Mouse (Mus musculus) neural tube, embryonic 10.5 days (tissue): ENCODE measurements around the gene Lrp5.
"Not testable (repeated sequence)": the region's sequence is repeated elsewhere in the genome, so short reads cannot be mapped to it uniquely, and the experiment has no call there.

Experiments used
- DNase-seq: peaks from one replicate; pipeline ENCODE4 v3.0.0-alpha.2; 2017; ENCODE audit warnings: low spot score; ENCODE audit errors: extremely low spot score

The Lrp5 gene

DNA sequence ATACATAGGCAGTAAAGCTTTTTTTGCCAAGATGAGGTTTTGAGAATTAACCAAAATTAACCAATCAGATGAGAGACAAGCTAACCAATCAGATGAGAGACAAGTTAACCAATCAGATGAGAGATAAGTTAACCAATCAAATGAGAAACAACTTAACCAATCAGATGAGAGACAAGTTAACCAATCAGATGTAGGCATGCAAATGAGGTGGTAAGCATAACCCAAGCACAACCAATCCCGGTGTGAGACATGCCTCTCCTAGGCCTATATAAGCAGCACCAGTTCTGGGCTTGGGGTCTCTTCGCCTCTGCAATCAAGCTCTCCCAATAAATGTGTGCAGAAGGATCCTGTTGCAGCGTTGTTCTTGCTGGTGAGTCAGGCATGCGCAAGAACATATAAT lies 29.3 kb downstream of the Lrp5 start:
- not testable (repeated sequence) for DNase-seq

DNA sequence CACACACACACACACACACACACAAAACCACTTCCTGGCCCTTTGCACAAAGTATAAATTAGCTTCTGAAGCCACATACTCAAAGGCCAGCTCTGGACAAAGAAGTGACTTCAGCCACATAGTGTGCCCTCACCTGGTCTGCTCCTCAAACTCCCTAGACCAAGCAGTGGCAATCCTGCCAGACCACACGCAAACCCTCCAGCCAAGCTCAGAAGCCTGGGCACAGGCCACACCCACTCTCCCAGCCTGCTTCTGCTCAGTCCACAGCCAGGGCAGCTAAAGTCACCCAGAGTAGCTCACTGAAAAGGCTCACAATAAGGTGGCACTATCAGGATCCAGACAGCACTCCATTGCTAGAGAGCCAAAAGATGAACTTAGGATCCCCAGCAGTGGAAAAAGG lies 30.2 kb downstream of the Lrp5 start:
- DNase-seq = no peak

DNA sequence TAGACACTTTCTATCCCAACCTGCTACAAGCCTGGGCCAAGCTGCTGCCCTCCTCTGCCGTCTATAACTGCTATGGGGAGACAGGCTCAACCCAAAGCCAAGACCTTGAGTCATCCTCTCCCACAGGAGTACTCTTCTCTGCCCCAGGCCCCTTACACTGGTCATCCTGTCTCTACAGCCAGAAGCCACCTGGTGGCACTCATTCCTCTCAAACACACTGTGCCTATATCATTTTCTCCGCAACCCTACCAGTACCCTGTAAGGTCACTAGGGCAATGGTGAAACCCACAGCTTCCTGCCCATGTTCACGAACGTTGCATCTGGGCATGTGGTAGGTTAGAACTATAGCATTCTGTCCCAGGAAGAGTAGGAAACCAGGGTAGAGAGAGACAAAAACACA lies 31.4 kb downstream of the Lrp5 start:
- no peak for DNase-seq

DNA sequence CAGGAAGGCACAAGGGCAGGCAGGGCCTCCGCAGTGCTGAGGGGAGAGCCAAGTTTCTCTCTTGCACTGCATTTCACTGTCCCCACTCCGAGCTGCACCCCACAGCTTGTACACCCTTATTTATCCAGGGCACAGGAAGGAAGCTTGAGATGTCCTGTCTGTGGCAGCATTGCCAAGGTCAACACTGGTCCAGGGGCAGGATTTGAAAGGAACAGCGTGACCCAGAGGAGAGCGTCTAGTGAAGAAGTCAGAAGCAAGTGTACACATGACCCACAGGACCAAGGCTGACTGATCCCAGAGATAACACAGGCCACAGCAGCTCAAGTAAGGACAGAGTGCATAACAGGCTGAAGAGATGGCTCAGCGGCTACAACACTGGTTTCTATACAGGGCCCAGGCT lies 32.3 kb downstream of the Lrp5 start:
- DNase-seq = no peak

DNA sequence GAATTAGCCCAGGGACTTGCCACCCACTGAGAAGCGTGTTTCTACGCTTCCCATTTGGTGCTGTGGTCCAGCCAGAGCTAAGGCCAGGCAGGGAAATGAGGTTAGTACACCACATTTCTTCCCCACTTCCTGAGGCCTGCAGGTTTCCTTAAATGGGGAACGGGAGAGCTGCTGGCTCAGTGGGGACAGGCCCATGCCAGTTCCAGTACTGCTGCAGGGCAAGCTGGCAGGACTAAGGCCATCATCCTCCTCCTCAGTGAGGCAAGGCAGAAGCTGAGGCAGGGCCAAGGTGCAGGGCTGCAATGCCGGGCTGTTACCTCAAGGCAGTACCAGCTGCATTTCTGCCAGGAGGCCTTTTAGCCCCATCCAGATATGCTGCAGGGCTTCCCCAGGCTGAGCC lies 32.9 kb downstream of the Lrp5 start:
- DNase-seq = no peak

DNA sequence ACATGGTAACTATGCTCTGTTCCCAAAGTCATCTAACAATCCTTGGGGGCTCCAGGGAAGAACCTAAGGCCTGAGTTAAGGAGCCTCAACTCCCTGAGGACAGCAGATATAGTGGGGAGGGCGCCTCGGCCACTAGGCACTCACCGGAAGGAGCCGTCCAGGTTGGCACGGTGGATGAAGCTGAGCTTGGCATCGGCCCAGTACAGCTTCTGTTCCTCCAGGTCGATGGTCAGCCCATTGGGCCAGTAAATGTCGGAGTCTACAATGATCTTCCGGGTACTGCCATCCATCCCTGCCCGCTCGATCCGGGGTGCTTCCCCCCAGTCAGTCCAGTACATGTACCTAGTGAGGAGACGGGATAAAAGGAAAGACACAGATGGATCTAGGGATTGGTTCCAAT lies 34.4 kb downstream of the Lrp5 start:
- DNase-seq = no peak

DNA sequence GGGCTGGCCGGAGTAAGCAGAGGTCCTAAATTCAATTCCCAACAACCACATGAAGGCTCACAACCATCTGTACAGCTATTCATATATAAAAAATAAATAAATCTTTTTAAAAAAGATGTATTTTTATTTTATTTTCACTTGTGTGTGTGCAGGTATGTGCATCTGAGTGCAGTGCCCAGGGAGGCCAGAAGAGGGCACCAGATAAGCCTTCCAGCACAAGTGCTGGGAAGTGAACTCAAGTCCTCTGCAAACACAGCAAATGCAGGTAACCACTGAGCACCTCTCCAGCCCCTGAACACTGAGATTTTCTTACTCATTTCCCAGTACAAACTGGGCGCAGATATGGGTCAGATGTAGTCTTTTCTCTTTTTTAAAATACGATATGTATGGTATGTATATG lies 35.1 kb downstream of the Lrp5 start:
- DNase-seq = no peak

DNA sequence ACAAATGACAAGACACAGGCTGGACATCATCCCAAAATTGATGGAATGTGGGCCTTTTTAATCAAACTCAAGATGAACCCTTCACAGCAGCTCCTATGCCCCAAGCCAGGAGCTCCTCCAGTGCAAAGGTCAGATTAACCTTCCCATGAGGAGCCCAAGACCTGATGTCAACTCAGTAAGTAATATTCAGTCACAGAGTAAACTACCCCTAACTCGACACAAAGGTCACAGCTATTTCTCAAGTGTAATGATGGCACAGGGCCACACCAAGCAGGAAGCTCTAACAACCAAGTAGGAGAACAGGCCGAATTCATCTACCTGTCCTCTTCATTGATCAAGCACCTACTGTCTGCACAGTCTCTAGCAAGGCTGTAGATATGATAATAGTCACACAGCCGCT lies 35.9 kb downstream of the Lrp5 start:
- DNase-seq = no peak

DNA sequence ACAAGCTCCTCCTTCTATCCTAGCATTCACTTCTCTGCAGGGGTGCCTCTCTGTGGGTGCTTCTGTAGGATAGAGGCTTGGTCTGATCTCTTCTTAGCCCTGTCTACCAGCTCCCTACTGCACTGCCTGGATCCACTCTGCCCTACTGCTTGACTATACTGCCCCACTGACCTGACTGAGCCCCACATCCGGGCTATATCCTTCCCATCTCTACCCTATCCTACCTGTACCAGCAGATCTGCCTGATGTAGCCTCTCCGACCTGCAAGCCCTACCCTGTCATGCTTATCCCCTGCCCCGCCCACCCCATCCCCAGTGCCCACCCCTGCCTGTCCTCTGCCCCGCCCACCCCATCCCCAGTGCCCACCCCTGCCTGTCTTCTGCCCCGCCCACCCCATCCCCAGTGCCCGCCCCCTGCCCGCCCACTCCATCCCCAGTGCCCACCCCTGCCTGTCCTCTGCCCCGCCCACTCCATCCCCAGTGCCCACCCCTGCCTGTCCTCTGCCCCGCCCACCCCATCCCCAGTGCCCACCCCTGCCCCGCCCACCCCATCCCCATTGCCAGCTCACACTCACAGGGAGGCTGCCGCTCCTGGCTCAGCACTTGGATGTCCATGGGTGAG lies 37.4 kb downstream of the Lrp5 start:
- DNase-seq = no peak

DNA sequence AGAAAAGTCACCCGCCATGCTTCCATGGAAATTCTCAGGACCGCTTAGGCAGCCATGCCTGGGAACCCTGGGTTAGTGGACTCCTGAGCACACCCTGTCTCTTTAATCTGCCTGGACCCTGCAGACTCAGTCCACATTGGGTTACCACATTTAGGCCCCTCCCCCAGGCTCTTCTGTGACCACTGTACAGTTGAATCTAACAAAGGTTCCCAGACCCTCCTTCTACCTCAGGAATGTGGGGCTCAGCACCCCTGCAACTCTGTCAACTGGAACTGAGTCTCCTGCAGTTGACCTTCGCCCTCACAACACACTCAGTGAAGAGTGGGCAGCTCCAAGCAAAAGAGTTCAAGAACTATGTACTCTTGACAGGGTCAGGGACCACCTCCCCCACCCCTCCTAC lies 38.4 kb downstream of the Lrp5 start:
- no peak for DNase-seq

DNA sequence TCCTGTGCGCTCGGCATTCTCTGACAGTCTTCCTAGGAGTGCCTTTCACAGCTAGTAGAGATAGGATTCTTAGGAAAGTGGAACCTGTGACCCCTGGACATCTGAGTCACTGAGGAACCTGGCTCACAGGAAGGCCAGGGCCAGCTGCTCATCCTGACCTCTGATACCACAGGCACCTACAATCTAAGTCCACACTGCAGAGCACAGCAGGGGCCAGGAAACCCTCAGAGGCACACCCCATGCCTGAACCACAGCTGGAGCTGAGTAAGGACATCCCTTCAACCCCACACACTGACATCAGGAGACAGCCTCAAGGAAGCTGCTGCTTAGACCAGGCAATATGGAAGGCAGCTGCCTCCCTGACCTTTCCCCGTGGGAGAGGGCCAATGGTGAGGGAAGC lies 40.6 kb downstream of the Lrp5 start:
- DNase-seq = no peak

DNA sequence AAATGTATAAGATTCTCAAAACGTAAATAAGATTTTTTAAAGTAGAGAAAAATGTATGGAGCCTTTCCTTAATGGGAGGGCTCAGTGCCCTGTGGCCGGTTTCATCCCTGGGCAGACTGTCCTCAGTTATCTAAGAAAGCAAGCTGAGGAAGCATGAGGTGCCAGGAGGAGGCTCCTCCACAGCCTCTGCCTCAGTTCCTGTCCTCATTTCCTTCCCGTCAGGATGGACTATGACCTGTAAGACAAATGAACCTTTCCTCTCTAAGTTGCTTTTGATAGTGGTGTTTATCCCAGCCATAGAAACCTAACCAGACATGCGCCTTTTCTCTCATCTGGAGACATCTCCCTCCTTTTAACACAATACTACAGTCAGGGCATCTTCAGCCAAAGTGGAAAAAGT lies 41.0 kb downstream of the Lrp5 start:
- DNase-seq = no peak

DNA sequence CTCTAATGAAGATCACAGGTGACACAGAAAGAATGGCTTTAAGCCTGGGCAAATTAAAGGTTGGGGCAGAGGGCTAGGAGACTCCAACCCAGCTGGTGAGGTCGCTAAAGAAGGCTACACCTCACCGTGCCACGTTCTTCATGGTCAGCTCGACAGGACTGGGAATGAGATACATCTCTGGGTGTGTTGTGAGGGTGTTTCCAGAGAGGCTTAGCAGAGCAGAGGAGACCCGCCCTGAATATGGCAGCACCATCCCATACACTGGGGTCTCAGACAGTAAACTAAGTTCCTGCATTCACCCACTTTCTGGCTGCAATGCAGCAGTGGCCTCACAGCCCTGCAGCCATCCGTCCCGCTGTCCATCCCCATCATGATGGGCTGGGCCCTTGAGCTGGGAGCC lies 46.8 kb downstream of the Lrp5 start:
- no peak for DNase-seq

DNA sequence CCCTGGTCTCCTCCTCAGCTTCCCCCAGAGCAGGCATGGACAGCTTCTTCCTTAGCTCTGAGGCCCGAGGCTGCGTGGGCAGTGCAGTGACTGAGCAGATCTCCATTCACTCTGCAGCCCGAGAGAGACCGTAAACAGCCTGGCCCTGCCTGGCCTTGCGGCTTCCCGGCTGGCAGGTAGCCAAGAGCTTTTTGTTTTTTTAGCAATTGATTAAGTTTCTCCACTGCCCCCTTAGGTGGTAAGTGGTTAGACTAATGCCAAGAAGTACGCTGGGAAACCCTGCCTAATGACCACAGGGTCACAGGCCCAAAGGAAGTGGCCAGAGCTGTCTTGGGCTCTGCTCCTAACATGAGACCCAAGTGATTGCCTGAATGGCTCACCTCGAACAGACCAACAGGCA lies 47.7 kb downstream of the Lrp5 start:
- DNase-seq = no peak

DNA sequence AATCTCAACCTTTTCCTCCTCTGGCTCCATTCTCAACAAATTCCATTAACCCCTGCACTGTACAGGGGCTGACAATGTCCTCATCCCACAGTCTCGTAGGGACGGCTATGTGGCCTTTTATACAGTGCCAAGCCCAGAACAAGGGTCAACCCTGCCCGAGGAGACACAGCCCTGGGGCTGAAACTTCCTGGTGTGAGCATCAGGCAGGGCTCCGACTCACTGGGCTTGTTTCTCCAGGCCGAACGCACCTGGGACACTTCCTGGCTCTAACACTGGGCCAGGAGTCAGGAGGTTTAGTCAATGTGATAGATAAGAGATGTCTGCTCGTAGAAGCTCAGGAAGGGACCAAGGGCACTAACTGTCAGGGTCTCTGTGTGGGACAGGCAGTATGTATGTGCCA lies 54.3 kb downstream of the Lrp5 start:
- DNase-seq = no peak

DNA sequence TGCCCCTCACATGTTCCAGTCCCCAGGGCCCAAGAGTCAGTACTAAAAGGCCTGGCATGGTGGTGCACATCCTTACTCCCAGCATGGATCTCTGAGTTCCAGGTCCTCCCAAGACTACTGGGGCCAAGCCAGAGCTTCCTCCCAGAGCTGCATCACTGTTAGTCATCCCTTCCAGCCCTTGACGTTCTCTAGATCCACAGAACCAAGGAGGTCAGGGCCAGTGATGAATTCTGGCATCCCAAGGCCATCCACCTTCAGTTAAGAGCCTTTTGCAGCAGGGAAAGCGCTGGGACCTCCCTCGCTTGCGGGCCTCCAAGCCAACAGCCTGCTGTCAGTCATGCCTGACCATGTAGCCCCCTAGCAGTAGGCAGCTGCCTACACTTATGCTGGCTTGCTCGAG lies 54.9 kb downstream of the Lrp5 start:
- no peak for DNase-seq

DNA sequence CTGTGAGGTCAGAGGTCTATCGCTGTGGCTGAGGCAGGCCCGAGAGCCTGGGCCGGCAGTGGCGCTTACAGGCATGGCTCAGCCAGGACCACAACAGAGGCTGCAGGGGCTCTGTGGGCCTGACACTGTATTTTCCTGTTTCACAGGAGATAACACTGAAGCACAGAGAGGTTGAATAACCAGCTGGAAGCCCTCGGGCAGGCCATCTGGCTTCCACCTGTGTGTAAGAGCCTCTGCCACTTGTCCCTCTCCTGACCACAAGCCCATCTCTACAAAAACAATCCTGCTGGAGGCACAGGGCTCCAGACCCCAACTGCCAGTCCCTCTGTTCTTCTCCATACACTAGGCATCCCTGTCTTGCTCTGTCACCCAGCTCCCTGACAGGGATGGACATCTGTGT lies 55.9 kb downstream of the Lrp5 start:
- no peak for DNase-seq

DNA sequence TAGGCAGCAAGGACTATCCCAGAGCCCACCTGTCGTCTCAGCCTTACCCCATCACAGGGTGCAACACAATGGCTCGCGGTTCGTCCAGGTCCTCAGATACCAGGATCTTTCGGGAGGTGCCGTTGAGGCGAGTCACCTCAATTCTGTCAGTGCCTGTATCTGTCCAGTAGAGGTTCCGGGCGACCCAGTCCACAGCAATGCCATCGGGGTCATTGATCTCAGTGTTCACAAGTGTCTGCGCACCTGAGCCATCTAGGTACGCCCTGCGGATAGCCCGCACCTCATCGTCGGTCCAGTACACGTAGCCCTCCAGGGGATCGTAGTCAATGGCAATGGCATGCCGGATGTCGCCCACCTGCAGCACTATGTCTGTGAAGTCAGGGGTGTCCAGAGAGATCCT lies 56.3 kb downstream of the Lrp5 start:
- no peak for DNase-seq

DNA sequence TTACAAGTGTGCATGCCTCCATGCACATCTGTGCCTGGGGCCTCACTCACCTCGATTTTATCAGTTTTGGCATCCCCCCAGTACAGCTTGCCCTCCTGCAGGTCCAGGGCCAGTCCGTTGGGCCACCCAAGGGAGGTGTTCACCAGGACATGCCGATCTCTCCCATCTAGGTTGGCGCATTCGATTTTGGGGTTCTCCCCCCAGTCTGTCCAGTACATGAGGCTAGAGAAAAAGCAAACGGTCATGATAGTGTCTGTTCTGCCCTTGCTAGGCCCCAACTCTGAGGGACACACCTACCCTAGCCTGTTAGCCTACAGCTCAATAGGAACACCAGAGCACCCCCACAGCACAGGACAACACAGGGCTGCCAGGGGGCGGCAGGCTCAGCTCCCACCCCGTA lies 58.1 kb downstream of the Lrp5 start:
- no peak for DNase-seq

DNA sequence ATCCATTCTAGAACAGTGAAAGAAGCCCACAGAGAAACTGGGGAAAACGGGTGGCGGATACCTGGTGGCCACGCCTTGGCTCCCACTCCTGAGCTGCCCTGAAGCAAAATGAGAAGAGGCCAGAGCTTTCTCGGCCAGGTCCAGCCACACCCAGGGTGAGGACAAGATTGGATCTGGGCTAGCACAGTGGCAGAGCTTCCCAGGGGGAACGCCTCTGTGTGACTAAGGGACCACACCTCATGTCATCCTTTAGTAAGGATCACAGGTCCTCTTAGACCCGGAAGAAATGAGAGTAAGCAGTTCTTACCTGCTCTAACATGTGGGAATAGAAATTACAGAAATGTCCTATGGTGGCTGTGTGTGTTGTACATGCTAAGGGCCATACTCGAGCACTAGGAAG lies 61.3 kb downstream of the Lrp5 start:
- no peak for DNase-seq

DNA sequence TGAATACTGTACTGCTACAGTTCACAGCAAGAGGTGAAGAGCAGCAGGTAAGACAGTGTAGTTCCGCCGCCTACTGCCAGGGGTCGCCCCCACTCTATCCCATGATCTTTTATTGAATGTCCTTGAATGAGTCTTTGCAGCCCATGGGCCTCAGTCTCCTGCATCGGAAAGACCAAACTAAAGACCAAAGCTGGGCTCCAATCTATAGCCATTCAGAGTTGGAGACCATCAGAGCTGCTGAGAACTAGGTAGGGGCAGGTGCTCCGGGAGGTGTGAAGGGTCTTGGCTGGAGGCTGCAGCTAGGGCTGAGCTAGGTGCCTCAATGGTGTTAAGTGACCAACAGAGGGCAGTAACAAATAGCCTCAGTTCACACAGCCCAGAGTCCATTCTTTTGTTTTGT lies 62.5 kb downstream of the Lrp5 start:
- peak; percentile 66 for DNase-seq

DNA sequence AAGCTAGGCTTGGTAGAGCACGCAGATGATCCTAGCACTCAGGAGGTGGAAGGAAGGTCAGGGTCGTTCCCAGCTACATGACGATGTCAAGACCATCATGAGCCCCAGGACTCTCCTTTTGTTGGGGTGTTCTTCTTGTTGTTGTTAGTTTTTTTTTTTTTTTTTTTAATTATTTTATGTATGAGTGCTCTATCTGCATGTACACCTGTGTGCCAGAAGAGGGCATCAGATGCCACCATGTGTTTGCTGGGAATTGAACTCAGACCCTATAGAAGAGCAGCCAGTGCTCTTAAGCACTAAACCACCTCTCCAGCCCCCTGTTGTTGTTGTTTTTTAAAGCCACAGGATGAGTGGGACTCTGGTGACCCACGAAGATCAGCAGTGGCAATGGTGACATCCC lies 63.1 kb downstream of the Lrp5 start:
- no peak for DNase-seq

DNA sequence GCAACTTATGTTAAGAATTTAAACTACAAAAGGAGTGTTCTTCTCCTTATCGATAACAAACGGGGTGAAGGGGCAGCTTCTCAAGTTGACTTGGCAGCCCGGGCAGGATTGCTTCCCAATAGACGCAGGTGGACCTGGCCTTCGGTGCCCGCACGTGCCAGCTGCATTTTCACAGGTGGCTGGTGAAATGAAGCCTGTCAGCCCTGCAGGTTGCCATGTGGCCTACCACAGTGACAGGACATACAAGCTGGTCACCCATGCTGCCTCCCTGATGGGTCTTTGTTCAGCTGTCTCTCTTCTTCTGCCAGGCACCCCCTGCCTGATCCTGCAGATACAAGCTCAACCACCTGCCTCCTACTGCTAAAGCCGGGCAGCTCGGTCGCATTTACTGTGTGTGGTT lies 65.5 kb downstream of the Lrp5 start:
- no peak for DNase-seq

DNA sequence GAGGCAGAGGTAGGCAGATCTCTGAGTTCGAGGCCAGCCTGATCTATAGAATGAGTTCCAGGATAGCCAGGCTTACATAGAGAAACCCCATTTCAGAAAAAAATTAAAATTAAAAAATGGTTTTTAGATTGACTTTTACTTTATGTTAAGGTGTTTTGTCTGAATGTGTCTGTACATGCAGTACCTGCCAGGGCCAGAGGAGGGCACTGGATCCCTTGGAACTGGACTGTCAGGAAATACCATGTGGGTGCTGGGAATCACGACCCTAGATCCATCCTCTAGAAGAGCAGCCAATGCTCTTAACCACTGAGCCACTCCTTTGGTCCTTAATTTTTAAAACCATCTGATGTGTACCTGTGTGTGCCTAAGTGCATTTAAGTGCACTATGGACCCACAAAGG lies 67.0 kb downstream of the Lrp5 start:
- DNase-seq = no peak
